Mouse (Mus musculus) lung, postnatal 0 days (tissue): ENCODE results near the gene Acap2. TPM values are rescaled to one million over a fixed set of nuclear protein-coding genes. Genes with fewer than 3 reads are reported as not detected.
A peak's percentile ranks its signal among the peaks of the same experiment; 100 is the strongest.

Experiments
- ATAC-seq: fragments of 200-750 bp; cut with Nextera tagmentation; 2 replicates; pipeline ENCODE4 v1.8.0; 2017; ENCODE audit warnings: moderate library complexity
- DNase-seq: peaks from one replicate; pipeline ENCODE4 v3.0.0-alpha.2; 2016; ENCODE audit warnings: low spot score
- H3K27ac ChIP-seq: fragments of 300-500 bp; sonication (generic); 2 replicates; pipeline ENCODE4 v1.5.1; 2014; ENCODE audit warnings: antibody characterized with exemption, mild to moderate bottlenecking, low read length, mixed read lengths
- H3K27me3 ChIP-seq: fragments of 300-500 bp; sonication (generic); replicated peaks from 2 replicates; pipeline ENCODE4 v1.6.1; 2014; ENCODE audit warnings: low read length, mixed read lengths; ENCODE audit not compliant: insufficient read depth
- H3K36me3 ChIP-seq: fragments of 300-500 bp; sonication (generic); 2 replicates; pipeline ENCODE4 v1.6.1; 2014; ENCODE audit warnings: low read length, mixed read lengths; ENCODE audit not compliant: insufficient read depth
- H3K4me1 ChIP-seq: fragments of 300-500 bp; sonication (generic); 2 replicates; pipeline ENCODE4 v1.6.1; 2014; ENCODE audit warnings: antibody characterized with exemption, low read depth, low read length, mixed read lengths; ENCODE audit not compliant: insufficient read depth
- H3K4me2 ChIP-seq: fragments of 300-500 bp; sonication (generic); replicated peaks from 2 replicates; pipeline ENCODE4 v1.6.1; 2014; ENCODE audit warnings: low read depth, mild to moderate bottlenecking, low read length, moderate library complexity, mixed read lengths
- H3K4me3 ChIP-seq: fragments of 300-500 bp; sonication (generic); 2 replicates; pipeline ENCODE4 v1.5.1; 2014; ENCODE audit warnings: low read depth, low read length
- H3K9ac ChIP-seq: fragments of 300-500 bp; sonication (generic); replicated peaks from 2 replicates; pipeline ENCODE4 v1.6.1; 2014; ENCODE audit warnings: low read depth, mild to moderate bottlenecking
- H3K9me3 ChIP-seq: fragments of 300-500 bp; sonication (generic); 2 replicates; pipeline ENCODE4 v1.6.1; 2016; ENCODE audit warnings: low read length, mixed read lengths
- CTCF ChIP-seq: IDR thresholded peaks from 2 replicates; pipeline ENCODE4 v1.5.1; 2016; ENCODE audit warnings: antibody characterized with exemption, mild to moderate bottlenecking
- EP300 ChIP-seq: IDR thresholded peaks from 2 replicates; pipeline ENCODE4 v1.6.1; 2016; ENCODE audit warnings: antibody characterized with exemption, mild to moderate bottlenecking, control low read depth
- WGBS: fragments of 180-500 bp; shearing (Covaris S2); extraction: QIAGEN DNeasy Blood & Tissue Kit; methylation state at CpG from one replicate; pipeline ENCODE4 v1.1.7; 2014; 5-methylcytosine and 5-hydroxymethylcytosine counted together
- polyA plus RNA-seq: library from polyadenylated mRNA; unstranded; fragments of >200 nt; fragmentation: Nextera tagmentation; extraction: Ambion mirVana; gene quantifications from 2 replicates; pipeline ENCODE4 v1.2.1, GENCODE M21; 2015

Gene Acap2
- polyA plus RNA-seq, 1 experiment from 2014 or later, result 22.0 TPM

DNA sequence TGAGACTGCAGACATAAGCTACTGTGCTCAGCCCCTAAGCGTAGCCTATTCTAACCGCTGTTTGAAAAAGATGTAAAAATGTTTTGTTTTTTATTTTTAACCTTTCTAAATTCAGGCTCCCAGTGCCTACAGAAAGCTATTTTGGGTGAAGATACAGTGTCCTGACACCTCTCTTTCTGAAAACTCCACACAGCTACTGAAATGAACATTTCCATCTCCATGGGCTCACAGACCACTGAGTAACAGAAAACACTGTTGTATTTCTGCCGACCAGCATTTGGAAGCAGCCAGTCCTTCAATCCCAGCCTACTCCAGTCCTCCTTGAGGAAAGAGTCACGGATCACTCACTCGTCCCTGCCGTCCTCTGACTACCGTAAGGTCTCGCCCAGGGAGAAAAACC, 39.5 kb upstream of the Acap2 start:
- TF ChIP-seq CTCF (no peak), EP300 (no peak)
- Histone ChIP-seq H3K4me3 (no peak overlapping the region), H3K36me3 (no peaks in the 10 kb centered on the region), H3K4me2 (no peak overlapping the region), H3K27ac (no peak overlapping the region), H3K4me1 (no peaks in the 10 kb centered on the region), H3K9me3 (no peaks in the 10 kb centered on the region), H3K9ac (no peak overlapping the region), H3K27me3 (no peaks in the 10 kb centered on the region)
- WGBS, result 91% methylated on average over 8 of the region's 8 CpGs
- DNase-seq (no peak), ATAC-seq (no peak)

DNA sequence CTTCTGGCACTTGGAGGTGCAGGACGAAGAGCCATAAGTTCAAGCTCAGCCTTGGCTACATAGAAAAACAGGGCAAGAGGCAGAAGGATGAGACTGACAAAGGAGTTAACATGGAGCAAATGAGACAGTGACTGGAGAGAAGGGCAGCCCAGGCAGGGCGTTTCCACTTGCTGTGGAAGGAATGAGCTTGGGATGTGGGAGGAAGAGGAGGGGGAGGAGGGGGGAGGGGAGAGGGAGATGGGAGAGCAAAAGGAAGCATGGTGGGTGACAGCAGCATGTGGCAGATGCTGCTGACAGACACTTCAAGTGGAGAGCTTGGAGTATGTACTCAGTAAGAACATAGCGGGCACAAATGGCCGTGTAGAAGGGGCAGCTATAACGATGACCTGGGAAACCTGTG, 37.2 kb upstream of the Acap2 start:
- no peak for TF ChIP-seq CTCF
- TF ChIP-seq EP300, result no peak

GRCm38 (mm10) chr16:31235457-31236310, 34.6 kb upstream of the Acap2 start:
- Histone ChIP-seq H3K4me3 (no peak overlapping the region), H3K27me3 (no peaks in the 10 kb centered on the region), H3K27ac (no peak overlapping the region), H3K9ac (no peak overlapping the region), H3K9me3 (no peaks in the 10 kb centered on the region), H3K4me1 (peaks cover 9% of the 10 kb centered on the region), H3K36me3 (no peaks in the 10 kb centered on the region), H3K4me2 (no peak overlapping the region)
- no peak for DNase-seq
- TF ChIP-seq EP300 (no peak), CTCF (no peak)
- 26% methylated on average over 17 of the region's 18 CpGs for WGBS
- peak; percentile 34 for ATAC-seq

More for the DNA sequence above, 37.2 kb upstream of the Acap2 start:
- H3K9me3 ChIP-seq, result no peaks in the 10 kb centered on the region
- no peak overlapping the region for H3K9ac ChIP-seq
- no peaks in the 10 kb centered on the region for H3K27me3 ChIP-seq
- WGBS, result 60% methylated on average over 5 of the region's 5 CpGs
- no peak overlapping the region for H3K27ac ChIP-seq
- ATAC-seq, result no peak
- DNase-seq, result no peak
- H3K36me3 ChIP-seq, result no peaks in the 10 kb centered on the region
- H3K4me3 ChIP-seq, result no peak overlapping the region
- H3K4me2 ChIP-seq, result no peak overlapping the region
- peaks cover 5% of the 10 kb centered on the region; the same call in 1 of the 2 replicates for H3K4me1 ChIP-seq

- Histone ChIP-seq H3K4me1 (peaks cover 9% of the 10 kb centered on the region), H3K4me2 (no peak overlapping the region), H3K27ac (no peak overlapping the region), H3K9ac (no peak overlapping the region), H3K27me3 (no peaks in the 10 kb centered on the region), H3K4me3 (no peak overlapping the region), H3K36me3 (no peaks in the 10 kb centered on the region), H3K9me3 (no peaks in the 10 kb centered on the region)
- 88% methylated on average over 12 of the region's 12 CpGs for WGBS
- TF ChIP-seq CTCF (no peak), EP300 (no peak)
- DNase-seq, result no peak
- no peak for ATAC-seq
These were observed 33.9 kb upstream of the Acap2 start for GRCm38 (mm10) chr16:31234808-31235456.

DNA sequence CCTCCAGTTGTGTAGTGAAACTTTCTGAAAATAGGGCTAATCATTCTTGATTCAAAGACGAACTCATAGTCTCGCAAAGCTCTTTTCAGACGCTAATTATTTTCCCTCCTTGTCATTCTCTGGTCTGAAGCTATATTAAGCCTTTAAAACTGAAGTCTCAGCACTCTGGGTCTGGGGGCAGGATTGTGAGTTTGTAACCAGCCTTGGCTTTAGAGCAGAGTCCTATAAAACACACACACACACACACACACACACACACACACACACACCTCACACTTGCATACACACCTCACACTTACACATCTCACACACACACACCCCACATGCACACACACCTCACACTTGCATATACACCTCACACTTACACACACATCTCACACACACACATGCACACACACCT, 33.3 kb upstream of the Acap2 start:
- no peak for ATAC-seq
- TF ChIP-seq EP300 (no peak), CTCF (no peak)
- H3K4me3 ChIP-seq, result no peak overlapping the region
- H3K27me3 ChIP-seq, result no peaks in the 10 kb centered on the region
- H3K9ac ChIP-seq, result no peak overlapping the region
- peak overlapping the region; percentile 54; the same call in 1 of the 2 replicates for H3K4me2 ChIP-seq
- no peaks in the 10 kb centered on the region for H3K9me3 ChIP-seq
- H3K4me1 ChIP-seq, result peaks cover 9% of the 10 kb centered on the region
- H3K27ac ChIP-seq, result no peak overlapping the region
- DNase-seq, result no peak
- no peaks in the 10 kb centered on the region for H3K36me3 ChIP-seq
- 59% methylated on average over 3 of the region's 3 CpGs for WGBS

DNA sequence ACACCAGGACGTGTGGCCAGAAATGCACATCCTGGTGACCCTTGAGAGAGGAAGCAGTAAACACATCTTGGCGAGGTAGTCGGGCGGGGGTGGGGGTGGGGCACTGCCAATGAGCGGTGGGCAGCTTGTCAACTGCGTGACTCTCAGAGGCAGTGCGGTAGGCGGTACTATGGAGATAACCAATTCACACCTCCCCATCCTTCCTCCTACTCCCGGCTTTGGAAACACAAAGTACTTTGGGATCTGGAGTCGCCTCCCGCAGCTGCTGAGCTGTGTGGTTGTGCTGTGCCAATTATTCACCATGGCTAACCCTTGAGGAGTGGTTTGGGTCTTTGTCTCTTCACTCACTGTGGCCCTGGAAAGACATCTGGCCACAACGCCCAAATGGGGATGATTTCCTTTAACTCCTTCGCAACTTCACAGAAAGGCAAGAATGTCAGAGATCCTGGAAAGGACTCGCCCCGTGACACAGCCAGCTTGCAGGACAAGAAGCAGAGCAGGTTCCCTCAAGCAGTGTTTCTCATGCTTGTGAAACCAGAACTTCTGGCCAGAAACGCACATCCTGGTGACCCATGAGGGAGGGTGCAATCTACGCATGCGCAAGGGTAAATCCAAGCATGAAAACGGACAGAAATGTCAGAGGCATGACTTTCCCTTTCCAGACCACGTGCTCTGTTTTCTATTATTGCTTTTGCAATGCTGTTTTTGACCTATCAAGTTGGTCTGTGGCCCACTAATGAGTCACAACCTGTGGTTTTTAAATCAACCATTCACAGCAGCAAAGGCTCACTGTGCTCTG, 32.7 kb upstream of the Acap2 start:
- Histone ChIP-seq H3K4me3 (peak overlapping the region; percentile 8; the same call in 1 of the 2 replicates), H3K4me1 (peaks cover 9% of the 10 kb centered on the region), H3K9ac (no peak overlapping the region), H3K9me3 (no peaks in the 10 kb centered on the region), H3K36me3 (no peaks in the 10 kb centered on the region), H3K4me2 (peak overlapping the region; percentile 54), H3K27me3 (no peaks in the 10 kb centered on the region), H3K27ac (0 out of 2 replicates have a peak overlapping the region, but pooled peaks have one; percentile 20)
- peak; percentile 94 for DNase-seq
- peak; percentile 70 for ATAC-seq
- WGBS, result 11% methylated on average over 18 of the region's 20 CpGs
- TF ChIP-seq EP300 (0 out of 2 replicates have a peak, but pooled peaks have one; percentile 45), CTCF (no peak; the same call in 1 of the 2 replicates)
